9 mouse cellular contexts compared by ENCODE assay signal in the genomic region with DNA sequence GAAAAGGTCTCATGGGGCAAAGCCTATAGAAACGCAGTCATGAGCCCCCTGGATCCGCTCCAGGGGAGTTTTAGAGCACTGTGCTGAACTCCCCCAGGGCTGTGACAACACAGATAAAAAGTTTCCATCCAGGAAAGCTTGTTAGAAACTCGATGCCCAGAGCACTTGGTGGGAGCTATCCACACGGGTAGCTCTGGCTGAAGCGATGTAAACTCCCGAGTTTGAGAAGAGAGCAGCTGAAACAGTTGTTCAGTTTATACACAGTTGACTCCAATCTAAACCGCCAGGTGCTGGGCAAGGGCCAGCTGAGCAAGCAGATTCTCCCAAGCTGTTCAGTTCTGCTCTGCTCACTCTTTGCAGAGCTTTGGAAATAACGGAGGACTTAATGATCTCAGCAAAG. TPM values are rescaled to one million over a fixed set of nuclear protein-coding genes. Genes with fewer than 3 reads are reported as not detected.
DNase-seq lines count a peak whose midpoint lies in the region; ATAC-seq lines count a peak whose summit lies in the region.
"Had no signal": no experiment of that assay in that cellular context is flagged by ENCODE, and none has a peak within 500 bp of the region (broad histone marks: within the 10 kb centered on the region; RNA-seq: fewer than 3 reads in every experiment).

No protein-coding gene starts in this region.

- no peak for DNase-seq in frontal cortex, postnatal 36 days (ENCODE audit: low spot score in 2 of 2)
- peak; percentile 26 for DNase-seq in ovary, postnatal 36 days (ENCODE audit: low spot score)
- no peak for DNase-seq in ovary, adult 18-20 months (ENCODE audit: low spot score)
- DNase-seq in thymus, postnatal 36 days: no peak

- WGBS in kidney, embryonic 16.5 days: 16% methylated on average over 8 of the region's 8 CpGs

- H3K9ac ChIP-seq in kidney, embryonic 16.5 days (replicated peaks; ENCODE audit: low read length): 0 out of 2 replicates have a peak overlapping the region, but pooled peaks have one; percentile 26
- H3K9ac ChIP-seq: neural tube, embryonic 12.5 days had no signal

- no peaks in the 10 kb centered on the region for H3K27me3 ChIP-seq in kidney, embryonic 16.5 days (ENCODE audit: insufficient read depth, low read length)
- H3K27me3 ChIP-seq: neural tube, embryonic 12.5 days had no signal

- H3K27ac ChIP-seq in kidney, embryonic 16.5 days (ENCODE audit: low read length): peak overlapping the region; percentile 64
- H3K27ac ChIP-seq: neural tube, embryonic 12.5 days had no signal

- H3K36me3 ChIP-seq in kidney, embryonic 16.5 days (ENCODE audit: insufficient read depth, low read length): no peaks in the 10 kb centered on the region
- H3K36me3 ChIP-seq: neural tube, embryonic 12.5 days had no signal

- peak; percentile 74 for ATAC-seq in frontal cortex, adult (ENCODE audit: low TSS enrichment)
- peak; percentile 67 for ATAC-seq in kidney, embryonic 16.5 days (ENCODE audit: low FRiP score, low TSS enrichment)
- 0 out of 2 replicates have a peak, but pooled peaks have one; percentile 10 for ATAC-seq in megakaryocyte-erythroid progenitor cell, adult 5-6 weeks (replicated peaks; ENCODE audit: low FRiP score, low TSS enrichment, poor library complexity, severe bottlenecking)
- ATAC-seq in granulocyte monocyte progenitor cell, adult 5-6 weeks (replicated peaks; ENCODE audit: poor library complexity, severe bottlenecking): no peak

- peaks cover 16% of the 10 kb centered on the region for H3K4me1 ChIP-seq in kidney, embryonic 16.5 days (ENCODE audit: insufficient read depth, low read length)

- no peaks in the 10 kb centered on the region for H3K9me3 ChIP-seq in kidney, embryonic 16.5 days (ENCODE audit: low read length)
- H3K9me3 ChIP-seq: neural tube, embryonic 12.5 days had no signal

- H3K4me3 ChIP-seq in kidney, embryonic 16.5 days (ENCODE audit: low read length): no peak overlapping the region
- H3K4me3 ChIP-seq: neural tube, embryonic 12.5 days had no signal

- H3K4me2 ChIP-seq in kidney, embryonic 16.5 days (replicated peaks; ENCODE audit: low read depth, low read length): no peak overlapping the region; the same call in 1 of the 2 replicates
- H3K4me2 ChIP-seq: neural tube, embryonic 12.5 days had no signal

RNA-seq across cellular contexts. Expression of a gene that starts 37.2 kb away (rescaled TPM):
- polyA plus RNA-seq in kidney, embryonic 16.5 days (2015; fragmentation: Nextera tagmentation; extraction: Ambion mirVana): 58.0 and 58.3 TPM in 2 replicates
- 19.8 and 34.0 TPM in 2 replicates for total RNA-seq in megakaryocyte-erythroid progenitor cell, adult 5-6 weeks (2014; fragmentation: Nextera tagmentation)
- total RNA-seq in megakaryocyte-erythroid progenitor cell, adult 5-6 weeks (2017): 8.5 and 22.3 TPM in 2 replicates
- 34.7 and 40.5 TPM in 2 replicates for total RNA-seq in granulocyte monocyte progenitor cell, adult 5-6 weeks (2014; fragmentation: Nextera tagmentation)
- total RNA-seq in granulocyte monocyte progenitor cell, adult 5-6 weeks (2017): 22.0 and 22.1 TPM in 2 replicates
